In the genomic region with DNA sequence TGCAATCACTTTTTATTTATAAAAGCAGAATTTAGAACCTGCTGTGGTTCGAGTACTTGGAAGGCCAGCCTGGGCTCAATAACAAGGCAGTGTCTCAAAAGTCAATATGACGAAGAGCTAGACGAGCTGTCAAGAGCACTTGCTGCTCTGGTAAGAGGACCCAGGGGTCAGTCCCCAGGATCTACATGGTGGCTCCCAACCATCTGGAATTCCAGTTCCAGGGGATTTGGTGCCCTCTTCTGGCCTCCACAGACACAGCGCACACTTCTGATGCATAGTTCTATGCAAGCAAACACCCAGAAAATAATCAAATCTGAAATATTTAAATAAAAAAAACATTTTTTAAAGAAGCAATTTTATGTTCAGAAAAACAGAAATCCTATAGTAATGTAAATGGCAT, we compare ENCODE assay signal across 9 mouse cellular contexts. TPM values are rescaled to one million over a fixed set of nuclear protein-coding genes. Genes with fewer than 3 reads are reported as not detected.
A peak's percentile ranks its signal among the peaks of the same experiment; 100 is the strongest.
DNase-seq lines count a peak whose midpoint lies in the region; ATAC-seq and TF ChIP-seq lines count a peak whose summit lies in the region.
"Had no signal": no experiment of that assay in that cellular context is flagged by ENCODE, and none has a peak within 500 bp of the region (broad histone marks: within the 10 kb centered on the region; RNA-seq: fewer than 3 reads in every experiment).

No protein-coding gene starts in this region.

- no peak overlapping the region for H3K9ac ChIP-seq in kidney, postnatal 0 days (ENCODE audit: low read depth, low read length)
- H3K9ac ChIP-seq in lung, postnatal 0 days (replicated peaks; ENCODE audit: low read depth): no peak overlapping the region
- H3K9ac ChIP-seq: hindbrain, embryonic 15.5 days had no signal

- peak; percentile 61 for TF ChIP-seq CTCF in kidney, postnatal 0 days (IDR thresholded peaks at IDR 0.05; ENCODE audit: low read depth)
- peak; percentile 60 for TF ChIP-seq CTCF in E14TG2a.4 (conservative IDR thresholded peaks at IDR 0.05; ENCODE audit: low read length)
- peak; percentile 52 for TF ChIP-seq CTCF in lung, postnatal 0 days (IDR thresholded peaks at IDR 0.05)

- ATAC-seq in kidney, postnatal 0 days (replicated peaks; ENCODE audit: low FRiP score, low read depth): no peak
- ATAC-seq in lung, postnatal 0 days: no peak

- no peak for TF ChIP-seq EP300 in lung, postnatal 0 days (IDR thresholded peaks at IDR 0.05)

- no peaks in the 10 kb centered on the region for H3K27me3 ChIP-seq in kidney, postnatal 0 days (ENCODE audit: insufficient read depth, low read length)
- no peaks in the 10 kb centered on the region for H3K27me3 ChIP-seq in E14TG2a.4 (ENCODE audit: insufficient read depth, low read length)
- H3K27me3 ChIP-seq in lung, postnatal 0 days (replicated peaks; ENCODE audit: insufficient read depth, low read length): no peaks in the 10 kb centered on the region
- H3K27me3 ChIP-seq: hindbrain, embryonic 15.5 days had no signal

- 94% methylated on average over 4 of the region's 4 CpGs for WGBS in kidney, postnatal 0 days
- WGBS in lung, postnatal 0 days: 77% methylated on average over 4 of the region's 4 CpGs

- H3K27ac ChIP-seq in kidney, postnatal 0 days: no peak overlapping the region
- no peak overlapping the region for H3K27ac ChIP-seq in lung, postnatal 0 days (ENCODE audit: low read length)
- H3K27ac ChIP-seq: hindbrain, embryonic 15.5 days had no signal

- H3K4me2 ChIP-seq in kidney, postnatal 0 days (ENCODE audit: low read length): no peak overlapping the region
- H3K4me2 ChIP-seq in lung, postnatal 0 days (replicated peaks; ENCODE audit: low read depth, low read length): no peak overlapping the region
- H3K4me2 ChIP-seq: hindbrain, embryonic 15.5 days had no signal

- no peaks in the 10 kb centered on the region for H3K9me3 ChIP-seq in kidney, postnatal 0 days (replicated peaks; ENCODE audit: low read length)
- H3K9me3 ChIP-seq in E14TG2a.4 (ENCODE audit: low read length): no peaks in the 10 kb centered on the region
- H3K9me3 ChIP-seq in lung, postnatal 0 days (ENCODE audit: low read length): no peaks in the 10 kb centered on the region
- H3K9me3 ChIP-seq: hindbrain, embryonic 15.5 days had no signal

- no peaks in the 10 kb centered on the region for H3K4me1 ChIP-seq in kidney, postnatal 0 days (replicated peaks; ENCODE audit: insufficient read depth, low read length)
- H3K4me1 ChIP-seq in E14TG2a.4 (replicated peaks; ENCODE audit: low read depth, low read length): peaks cover 17% of the 10 kb centered on the region
- no peaks in the 10 kb centered on the region for H3K4me1 ChIP-seq in lung, postnatal 0 days (ENCODE audit: insufficient read depth, low read depth, low read length)
- H3K4me1 ChIP-seq: hindbrain, embryonic 15.5 days had no signal

- peak; percentile 32 for DNase-seq in kidney, postnatal 0 days (ENCODE audit: low spot score)
- no peak for DNase-seq in kidney, postnatal 25 days
- peak; percentile 41 for DNase-seq in R1 (ENCODE audit: low read depth, low spot score)
- peak; percentile 27 for DNase-seq in lung, postnatal 0 days (ENCODE audit: low spot score)
- no peak for DNase-seq in spleen, postnatal 14 days (ENCODE audit: low spot score in 2 of 2)
- DNase-seq in ovary, adult 18-20 months (ENCODE audit: low spot score): no peak
- DNase-seq: cerebellum, adult 18-20 months had no signal

- no peak overlapping the region for H3K4me3 ChIP-seq in kidney, postnatal 0 days (replicated peaks; ENCODE audit: low read depth, low read length)
- H3K4me3 ChIP-seq in E14TG2a.4 (replicated peaks; ENCODE audit: low read length): no peak overlapping the region
- no peak overlapping the region for H3K4me3 ChIP-seq in lung, postnatal 0 days (ENCODE audit: low read depth, low read length)
- H3K4me3 ChIP-seq: hindbrain, embryonic 15.5 days had no signal

- H3K36me3 ChIP-seq in kidney, postnatal 0 days (ENCODE audit: insufficient read depth, low read length): peaks cover 11% of the 10 kb centered on the region
- peaks cover 85% of the 10 kb centered on the region for H3K36me3 ChIP-seq in E14TG2a.4 (ENCODE audit: insufficient read depth, low read length)
- peaks cover 3% of the 10 kb centered on the region; the same call in 1 of the 2 replicates for H3K36me3 ChIP-seq in lung, postnatal 0 days (ENCODE audit: insufficient read depth, low read length)

RNA-seq across cellular contexts. Expression of a gene that starts 45.0 kb away (rescaled TPM):
- 3.4 and 4.1 TPM in 2 replicates for polyA plus RNA-seq in kidney, postnatal 0 days (2015; fragmentation: Nextera tagmentation; extraction: Ambion mirVana)
- 2.3 and 2.8 TPM in 2 replicates for polyA plus RNA-seq in lung, postnatal 0 days (2015; fragmentation: Nextera tagmentation; extraction: Ambion mirVana)

Comparison
In these comparisons a context has a peak if more than half of its experiments do, and no peak if none do; other contexts are left out.
1. DNase-seq: peak in kidney, postnatal 0 days (single experiment), R1 (single experiment) and lung, postnatal 0 days (single experiment); none in kidney, postnatal 25 days (0 of 2), spleen, postnatal 14 days (0 of 2) and ovary, adult 18-20 months (single experiment).
2. Peak in every context shown above with its lines, with median percentiles within 50 percentile points of each other: CTCF ChIP-seq.